Mouse (Mus musculus): ENCODE data around the gene H1fnt. TPM values are rescaled to one million over a fixed set of nuclear protein-coding genes. Genes with fewer than 3 reads are reported as not detected.

The H1fnt gene
- not detected in 2 replicates for polyA plus RNA-seq (2015; fragmentation: Nextera tagmentation; extraction: Ambion mirVana)

GRCm38 (mm10) chr15:98257193-98257592, at the start of gene H1fnt:
Gene H1fnt, minus strand, starts transcription at chr15:98257293.
- H3K9me3 ChIP-seq, result no peaks in the 10 kb centered on the region; the same call in 1 of the 2 replicates
- WGBS, result 81% methylated on average over 8 of the region's 8 CpGs
- ATAC-seq (ENCODE audit: low FRiP score), result no peak
- no peak within 1 kb of the TSS for H3K9ac ChIP-seq
- H3K27me3 ChIP-seq, result no peaks in the 10 kb centered on the region
- H3K4me2 ChIP-seq, result no peak within 1 kb of the TSS
- no peak within 1 kb of the TSS for H3K27ac ChIP-seq
- H3K36me3 ChIP-seq, result no peaks in the 10 kb centered on the region
- no peaks in the 10 kb centered on the region for H3K4me1 ChIP-seq (replicated peaks)
- no peak within 1 kb of the TSS for H3K4me3 ChIP-seq

- Histone ChIP-seq H3K9me3 (no peaks in the 10 kb centered on the region; the same call in 1 of the 2 replicates), H3K27ac (no peak within 1 kb of the TSS), H3K27me3 (0 out of 2 replicates have a peak, but pooled peaks cover 6% of the 10 kb centered on the region), H3K9ac (peak within 1 kb of the TSS; percentile 86), H3K4me3 (peak within 1 kb of the TSS; percentile 73), H3K4me1 (replicated peaks) (peaks cover 7% of the 10 kb centered on the region; the same call in 1 of the 2 replicates), H3K36me3 (0 out of 2 replicates have a peak, but pooled peaks cover 9% of the 10 kb centered on the region), H3K4me2 (peak within 1 kb of the TSS; percentile 79)
- WGBS, result 3% methylated on average over 56 of the region's 60 CpGs
- ATAC-seq (ENCODE audit: low FRiP score), result peak; percentile 80
Observed at GRCm38 (mm10) chr15:98295628-98296551, 38.8 kb upstream of the H1fnt start, which contains the start of gene Zfp641. Gene Zfp641, minus strand, starts transcription at chr15:98296161.

- Histone ChIP-seq H3K4me3 (no peak overlapping the region), H3K9me3 (no peaks in the 10 kb centered on the region), H3K27ac (no peak overlapping the region), H3K36me3 (peaks cover 21% of the 10 kb centered on the region), H3K9ac (no peak overlapping the region), H3K27me3 (0 out of 2 replicates have a peak, but pooled peaks cover 6% of the 10 kb centered on the region), H3K4me1 (replicated peaks) (peaks cover 7% of the 10 kb centered on the region; the same call in 1 of the 2 replicates), H3K4me2 (no peak overlapping the region)
- ATAC-seq (ENCODE audit: low FRiP score), result no peak
- WGBS, result 90% methylated on average over 8 of the region's 8 CpGs
Observed at GRCm38 (mm10) chr15:98293651-98294050, 36.6 kb upstream of the H1fnt start.

GRCm38 (mm10) chr15:98288566-98288965, 31.5 kb upstream of the H1fnt start:
- Histone ChIP-seq H3K4me1 (replicated peaks) (no peaks in the 10 kb centered on the region), H3K4me2 (no peak overlapping the region), H3K4me3 (no peak overlapping the region), H3K9ac (no peak overlapping the region), H3K9me3 (no peaks in the 10 kb centered on the region), H3K27ac (no peak overlapping the region), H3K27me3 (no peaks in the 10 kb centered on the region), H3K36me3 (peaks cover 31% of the 10 kb centered on the region)
- WGBS, result 71% methylated on average over 12 of the region's 12 CpGs
- no peak for ATAC-seq (ENCODE audit: low FRiP score)

DNA sequence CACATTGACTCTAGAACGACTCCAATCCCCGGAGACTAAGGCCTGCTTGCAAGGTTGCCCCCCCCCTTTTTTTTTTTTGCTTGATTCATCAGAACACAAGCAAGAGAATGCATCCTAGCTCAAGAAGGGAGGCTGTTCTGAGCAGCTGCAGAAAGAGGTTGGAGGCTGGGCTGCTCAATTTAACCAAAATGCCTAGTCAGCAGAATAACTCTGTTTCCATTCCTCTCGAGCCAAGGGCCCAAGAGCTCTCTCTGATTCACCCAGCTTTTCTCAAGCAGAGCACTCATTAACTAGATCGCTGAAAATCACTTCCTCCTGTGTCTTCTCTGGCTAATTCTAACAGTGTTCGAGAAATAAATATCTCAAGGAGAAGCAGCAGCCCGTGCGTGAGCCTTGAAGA, 29.3 kb upstream of the H1fnt start:
- WGBS, result 77% methylated on average over 7 of the region's 7 CpGs
- ATAC-seq (ENCODE audit: low FRiP score), result no peak
- H3K4me2 ChIP-seq, result no peak overlapping the region

DNA sequence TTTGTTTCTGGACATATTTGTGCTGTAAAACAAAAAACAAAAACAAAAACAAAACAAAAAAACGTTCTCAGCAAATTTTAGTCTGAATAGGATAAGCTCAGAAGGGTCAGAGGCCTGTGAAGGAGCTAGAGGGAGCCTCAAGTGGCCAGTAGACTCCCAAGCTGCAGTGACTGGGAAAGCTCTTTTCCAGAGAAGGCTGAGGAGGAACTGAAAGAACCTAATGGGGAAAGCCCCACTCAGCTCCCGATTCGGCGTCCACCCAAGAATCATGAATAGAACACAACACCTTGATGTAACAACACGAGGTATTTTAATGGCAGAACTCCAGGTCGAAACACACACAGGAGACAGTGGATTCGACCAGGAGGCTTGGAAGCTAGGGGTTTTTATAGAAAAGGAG, 683 bp upstream of the H1fnt start:
- H3K4me3 ChIP-seq, result no peak overlapping the region
- no peak overlapping the region for H3K9ac ChIP-seq
- no peaks in the 10 kb centered on the region; the same call in 1 of the 2 replicates for H3K9me3 ChIP-seq
- WGBS, result 89% methylated on average over 7 of the region's 7 CpGs
- H3K36me3 ChIP-seq, result no peaks in the 10 kb centered on the region
- no peak for ATAC-seq (ENCODE audit: low FRiP score)
- H3K27me3 ChIP-seq, result no peaks in the 10 kb centered on the region
- no peaks in the 10 kb centered on the region for H3K4me1 ChIP-seq (replicated peaks)
- H3K27ac ChIP-seq, result no peak overlapping the region
- H3K4me2 ChIP-seq, result no peak overlapping the region

More for the DNA sequence above, 29.3 kb upstream of the H1fnt start:
- H3K27ac ChIP-seq, result no peak overlapping the region
- no peak overlapping the region for H3K4me3 ChIP-seq
- H3K27me3 ChIP-seq, result no peaks in the 10 kb centered on the region
- no peaks in the 10 kb centered on the region for H3K9me3 ChIP-seq
- no peaks in the 10 kb centered on the region for H3K4me1 ChIP-seq (replicated peaks)
- H3K9ac ChIP-seq, result no peak overlapping the region
- H3K36me3 ChIP-seq, result peaks cover 27% of the 10 kb centered on the region

DNA sequence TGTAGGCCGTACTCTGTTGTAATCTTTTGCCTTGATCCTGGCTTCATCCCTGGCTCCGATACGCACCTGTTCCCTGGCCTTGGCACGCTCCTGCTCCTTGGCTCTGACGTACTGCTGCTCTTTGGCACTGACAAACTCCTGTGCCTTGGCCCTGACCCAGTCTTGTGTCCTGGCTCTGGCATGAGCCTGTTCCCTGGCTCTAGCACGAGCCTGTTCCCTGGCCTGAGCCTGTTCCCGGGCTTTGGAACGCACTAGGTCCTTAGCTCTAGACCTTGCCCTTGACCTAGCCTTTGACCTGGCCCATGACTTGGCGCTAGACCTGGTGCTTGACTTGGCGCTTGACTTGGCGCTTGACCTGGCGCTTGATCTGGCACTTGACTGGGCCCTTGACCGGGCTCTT, 822 bp downstream of the H1fnt start:
- H3K9me3 ChIP-seq, result no peaks in the 10 kb centered on the region
- no peak for ATAC-seq (ENCODE audit: low FRiP score)
- WGBS, result 92% methylated on average over 13 of the region's 13 CpGs
- H3K36me3 ChIP-seq, result no peaks in the 10 kb centered on the region
- H3K4me2 ChIP-seq, result no peak overlapping the region
- no peak overlapping the region for H3K4me3 ChIP-seq
- no peak overlapping the region for H3K27ac ChIP-seq
- no peak overlapping the region for H3K9ac ChIP-seq
- no peaks in the 10 kb centered on the region for H3K27me3 ChIP-seq
- H3K4me1 ChIP-seq (replicated peaks), result no peaks in the 10 kb centered on the region

- Histone ChIP-seq H3K36me3 (no peaks in the 10 kb centered on the region), H3K9me3 (no peaks in the 10 kb centered on the region), H3K4me3 (no peak overlapping the region), H3K4me2 (no peak overlapping the region), H3K9ac (no peak overlapping the region), H3K27ac (no peak overlapping the region), H3K27me3 (no peaks in the 10 kb centered on the region; the same call in 1 of the 2 replicates), H3K4me1 (replicated peaks) (no peaks in the 10 kb centered on the region)
- WGBS, result 96% methylated on average over 4 of the region's 4 CpGs
- no peak for ATAC-seq (ENCODE audit: low FRiP score)
Observed at GRCm38 (mm10) chr15:98235442-98235841, 21.7 kb downstream of the H1fnt start.

DNA sequence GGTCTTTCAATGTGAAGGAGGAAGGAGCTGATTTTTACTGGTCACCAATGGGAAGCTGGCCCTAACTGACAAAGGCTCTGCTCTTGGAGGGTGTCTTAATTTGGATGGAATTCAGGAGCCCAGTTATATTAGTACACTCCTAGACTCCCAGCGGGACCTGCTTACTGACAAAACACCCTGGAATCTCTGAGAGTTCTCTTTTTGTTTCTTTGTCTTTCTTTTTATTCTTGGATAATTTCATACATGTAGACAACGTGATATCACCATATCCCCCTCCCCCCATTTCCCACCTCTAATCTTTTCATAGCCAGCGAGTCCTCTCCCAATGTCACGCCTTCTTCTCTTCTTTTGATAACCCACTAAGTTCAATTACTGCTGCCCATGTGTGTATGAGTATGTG, 22.7 kb downstream of the H1fnt start, which contains the start of gene Olfr286:
Gene Olfr286 (minus strand): TSS at position 101 of the 400 bp plus-strand sequence.
- ATAC-seq (ENCODE audit: low FRiP score), result no peak
- Histone ChIP-seq H3K9me3 (no peaks in the 10 kb centered on the region), H3K4me1 (replicated peaks) (no peaks in the 10 kb centered on the region), H3K4me2 (no peak within 1 kb of the TSS), H3K27ac (no peak within 1 kb of the TSS), H3K27me3 (no peaks in the 10 kb centered on the region; the same call in 1 of the 2 replicates), H3K9ac (no peak within 1 kb of the TSS), H3K36me3 (no peaks in the 10 kb centered on the region), H3K4me3 (no peak within 1 kb of the TSS)
- WGBS, result 89% methylated on average over 4 of the region's 4 CpGs

DNA sequence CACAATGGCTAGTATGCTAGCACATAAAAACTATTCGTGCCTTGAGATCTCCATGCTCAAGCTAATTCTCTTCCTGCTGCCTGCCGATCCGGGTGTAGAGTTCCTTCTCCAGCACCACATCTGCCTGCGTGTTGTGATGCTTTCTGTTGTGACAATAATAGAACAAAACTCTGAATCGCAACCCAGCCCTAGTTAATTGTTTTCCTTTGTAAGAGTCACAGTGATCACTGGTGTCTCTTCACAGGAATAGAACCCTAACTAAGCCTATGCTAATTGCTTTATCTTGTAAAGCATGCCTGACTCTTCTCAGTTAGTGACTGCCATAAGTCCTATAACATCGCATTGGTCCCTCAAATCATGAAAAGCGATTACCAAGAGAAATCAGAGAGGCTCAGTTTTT, 31.0 kb downstream of the H1fnt start:
- Histone ChIP-seq H3K27me3 (no peaks in the 10 kb centered on the region; the same call in 1 of the 2 replicates), H3K9ac (no peak overlapping the region), H3K4me1 (replicated peaks) (no peaks in the 10 kb centered on the region), H3K36me3 (no peaks in the 10 kb centered on the region), H3K4me3 (no peak overlapping the region), H3K9me3 (no peaks in the 10 kb centered on the region), H3K27ac (no peak overlapping the region), H3K4me2 (no peak overlapping the region)
- 69% methylated on average over 7 of the region's 7 CpGs for WGBS
- no peak for ATAC-seq (ENCODE audit: low FRiP score)

DNA sequence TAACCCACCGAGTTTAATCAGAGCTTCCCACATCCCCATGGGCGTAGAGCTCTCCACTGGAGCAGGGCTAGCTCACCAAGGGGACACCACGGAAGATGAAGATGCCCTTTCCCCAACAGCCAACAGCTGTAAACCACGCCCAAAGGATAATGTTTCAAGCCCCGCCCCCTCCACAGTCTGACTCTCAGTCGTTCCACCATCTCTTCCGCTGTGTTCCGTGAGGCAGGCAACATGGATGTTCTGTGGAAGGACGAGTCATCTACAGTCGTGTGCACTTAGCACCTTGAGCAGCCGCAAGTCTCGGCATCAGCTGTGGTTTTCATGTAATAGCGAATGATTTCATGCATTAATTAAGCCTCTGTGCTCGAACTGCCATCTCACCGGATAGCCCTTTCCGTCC, 31.5 kb downstream of the H1fnt start:
- H3K36me3 ChIP-seq, result no peaks in the 10 kb centered on the region
- no peaks in the 10 kb centered on the region for H3K4me1 ChIP-seq (replicated peaks)
- WGBS, result 48% methylated on average over 16 of the region's 16 CpGs
- H3K27me3 ChIP-seq, result no peaks in the 10 kb centered on the region
- H3K4me3 ChIP-seq, result no peak overlapping the region
- H3K9ac ChIP-seq, result no peak overlapping the region
- no peaks in the 10 kb centered on the region for H3K9me3 ChIP-seq
- no peak overlapping the region for H3K27ac ChIP-seq
- no peak overlapping the region for H3K4me2 ChIP-seq
- ATAC-seq (ENCODE audit: low FRiP score), result no peak

GRCm38 (mm10) chr15:98222377-98222776, 34.7 kb downstream of the H1fnt start:
- no peak overlapping the region for H3K4me3 ChIP-seq
- H3K4me1 ChIP-seq (replicated peaks), result no peaks in the 10 kb centered on the region
- no peaks in the 10 kb centered on the region for H3K27me3 ChIP-seq
- no peaks in the 10 kb centered on the region for H3K36me3 ChIP-seq
- H3K9me3 ChIP-seq, result no peaks in the 10 kb centered on the region
- no peak for ATAC-seq (ENCODE audit: low FRiP score)
- H3K9ac ChIP-seq, result no peak overlapping the region
- H3K4me2 ChIP-seq, result no peak overlapping the region
- H3K27ac ChIP-seq, result no peak overlapping the region

Data from hindbrain, embryonic 13.5 days (tissue).